19 mouse cellular contexts compared by ENCODE assay signal in the genomic region with DNA sequence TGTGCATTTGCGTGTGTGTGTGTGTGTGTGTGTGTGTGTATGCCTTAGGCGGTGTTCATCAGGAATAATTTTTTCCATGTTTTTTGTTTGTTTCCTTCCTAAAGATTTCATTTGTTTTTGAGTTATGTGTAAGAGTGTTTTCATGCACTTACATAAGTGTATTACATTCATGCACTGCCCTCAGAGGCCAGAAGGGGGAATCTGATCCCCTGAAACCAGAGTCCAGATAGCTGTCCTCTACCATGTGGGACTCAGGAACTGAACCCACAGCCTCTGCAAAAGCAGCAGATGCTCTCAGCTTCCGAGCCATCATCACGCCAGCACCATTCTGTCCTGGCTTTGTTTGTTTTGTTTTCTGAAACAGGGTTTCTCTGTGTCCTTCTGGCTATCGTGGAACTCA. TPM values are rescaled to one million over a fixed set of nuclear protein-coding genes. Genes with fewer than 3 reads are reported as not detected.
DNase-seq lines count a peak whose midpoint lies in the region; ATAC-seq and TF ChIP-seq lines count a peak whose summit lies in the region.
"Had no signal": no experiment of that assay in that cellular context is flagged by ENCODE, and none has a peak within 500 bp of the region (broad histone marks: within the 10 kb centered on the region; RNA-seq: fewer than 3 reads in every experiment).

No protein-coding gene starts in this region.

- TF ChIP-seq EP300 in liver, postnatal 0 days (IDR thresholded peaks at IDR 0.05; ENCODE audit: low read depth), result no peak

- H3K27ac ChIP-seq in liver, postnatal 0 days (ENCODE audit: low read depth), result no peak overlapping the region
- no peak overlapping the region for H3K27ac ChIP-seq in liver, embryonic 11.5 days (ENCODE audit: low read depth, low read length)
- H3K27ac ChIP-seq in embryonic facial prominence, embryonic 10.5 days (replicated peaks), result no peak overlapping the region
- H3K27ac ChIP-seq: forebrain, embryonic 12.5 days; hindbrain, embryonic 12.5 days; limb, embryonic 12.5 days; lung, embryonic 15.5 days; midbrain, embryonic 10.5 days; stomach, embryonic 15.5 days had no signal

- no peak overlapping the region for H3K4me3 ChIP-seq in liver, postnatal 0 days (ENCODE audit: low read depth, low read length)
- H3K4me3 ChIP-seq in liver, embryonic 11.5 days (ENCODE audit: low read depth, low read length), result no peak overlapping the region
- H3K4me3 ChIP-seq in embryonic facial prominence, embryonic 10.5 days, result no peak overlapping the region
- H3K4me3 ChIP-seq: forebrain, embryonic 12.5 days; hindbrain, embryonic 12.5 days; limb, embryonic 12.5 days; lung, embryonic 15.5 days; midbrain, embryonic 10.5 days; stomach, embryonic 15.5 days had no signal

- no peaks in the 10 kb centered on the region for H3K9me3 ChIP-seq in liver, postnatal 0 days (ENCODE audit: low read length)
- no peaks in the 10 kb centered on the region for H3K9me3 ChIP-seq in liver, embryonic 11.5 days (ENCODE audit: control insufficient read depth, low read length)
- H3K9me3 ChIP-seq in embryonic facial prominence, embryonic 10.5 days, result no peaks in the 10 kb centered on the region
- H3K9me3 ChIP-seq: forebrain, embryonic 12.5 days; hindbrain, embryonic 12.5 days; limb, embryonic 12.5 days; lung, embryonic 15.5 days; midbrain, embryonic 10.5 days; stomach, embryonic 15.5 days had no signal

- no peaks in the 10 kb centered on the region for H3K36me3 ChIP-seq in liver, postnatal 0 days (replicated peaks; ENCODE audit: insufficient read depth, low read length)
- H3K36me3 ChIP-seq in liver, embryonic 11.5 days (ENCODE audit: control insufficient read depth, insufficient read depth, low read length), result no peaks in the 10 kb centered on the region
- no peaks in the 10 kb centered on the region for H3K36me3 ChIP-seq in splenic B cell, adult 2 months (ENCODE audit: control insufficient read depth, insufficient read depth, low read length, poor library complexity, severe bottlenecking)
- H3K36me3 ChIP-seq in embryonic facial prominence, embryonic 10.5 days (replicated peaks), result no peaks in the 10 kb centered on the region
- H3K36me3 ChIP-seq: forebrain, embryonic 12.5 days; hindbrain, embryonic 12.5 days; limb, embryonic 12.5 days; lung, embryonic 15.5 days; midbrain, embryonic 10.5 days; stomach, embryonic 15.5 days had no signal

- no peaks in the 10 kb centered on the region; the same call in 1 of the 2 replicates for H3K4me1 ChIP-seq in liver, postnatal 0 days (ENCODE audit: insufficient read depth)
- no peaks in the 10 kb centered on the region; the same call in 1 of the 2 replicates for H3K4me1 ChIP-seq in liver, embryonic 11.5 days (replicated peaks; ENCODE audit: control insufficient read depth, insufficient read depth, low read length)
- peaks cover 29% of the 10 kb centered on the region for H3K4me1 ChIP-seq in embryonic facial prominence, embryonic 10.5 days

- peaks cover 3% of the 10 kb centered on the region; the same call in 1 of the 2 replicates for H3K27me3 ChIP-seq in liver, postnatal 0 days (ENCODE audit: insufficient read depth, low read length)
- H3K27me3 ChIP-seq in liver, embryonic 11.5 days (replicated peaks; ENCODE audit: control insufficient read depth, insufficient read depth, low read length), result peaks cover 34% of the 10 kb centered on the region
- H3K27me3 ChIP-seq in splenic B cell, adult 2 months (ENCODE audit: control insufficient read depth, insufficient read depth, low read length, poor library complexity, severe bottlenecking), result no peaks in the 10 kb centered on the region
- peaks cover 14% of the 10 kb centered on the region for H3K27me3 ChIP-seq in embryonic facial prominence, embryonic 10.5 days (replicated peaks; ENCODE audit: low read depth, poor library complexity, severe bottlenecking)
- H3K27me3 ChIP-seq: limb, embryonic 12.5 days; lung, embryonic 15.5 days; stomach, embryonic 15.5 days had no signal

- no peak for ATAC-seq in CD4-positive, CD25-positive, alpha-beta regulatory T cell, adult 4 months
- ATAC-seq in liver, postnatal 0 days, result no peak
- ATAC-seq in liver, embryonic 11.5 days (replicated peaks; ENCODE audit: low FRiP score), result no peak

- 88% methylated on average over 5 of the region's 5 CpGs for WGBS in liver, postnatal 0 days (ENCODE audit: insufficient replicate concordance)
- 84% methylated on average over 5 of the region's 5 CpGs for WGBS in liver, embryonic 11.5 days
- 89% methylated on average over 5 of the region's 5 CpGs for WGBS in embryonic facial prominence, embryonic 10.5 days

- H3K4me2 ChIP-seq in liver, postnatal 0 days (ENCODE audit: low read depth, low read length), result no peak overlapping the region
- H3K4me2 ChIP-seq in liver, embryonic 11.5 days, result no peak overlapping the region
- H3K4me2 ChIP-seq: forebrain, embryonic 12.5 days; hindbrain, embryonic 12.5 days; limb, embryonic 12.5 days; lung, embryonic 15.5 days; stomach, embryonic 15.5 days had no signal

- TF ChIP-seq CTCF in liver, postnatal 0 days (IDR thresholded peaks at IDR 0.05; ENCODE audit: low read depth), result peak; percentile 40

- peak; percentile 40 for DNase-seq in CD4-positive, CD25-positive, alpha-beta regulatory T cell, adult 2 months (ENCODE audit: low read depth, low spot score)
- no peak for DNase-seq in liver, postnatal 0 days
- DNase-seq in liver, embryonic 11.5 days (ENCODE audit: low spot score), result no peak
- peak; percentile 62 for DNase-seq in ZHBTc4 (ENCODE audit: low read depth, low spot score)
- peak; percentile 23 for DNase-seq in splenic B cell, adult 2 months (ENCODE audit: low read depth, low spot score)
- DNase-seq in embryonic facial prominence, embryonic 10.5 days (ENCODE audit: low spot score), result no peak
- no peak for DNase-seq in natural killer cell, adult 2 months (ENCODE audit: low spot score in 2 of 2)
- DNase-seq: cerebellum, adult 2 months; heart, adult 11 months; kidney, adult 18-20 months had no signal

- H3K9ac ChIP-seq in liver, postnatal 0 days (replicated peaks), result no peak overlapping the region
- H3K9ac ChIP-seq in liver, embryonic 11.5 days (ENCODE audit: low read depth, low read length), result no peak overlapping the region
- H3K9ac ChIP-seq: forebrain, embryonic 12.5 days; hindbrain, embryonic 12.5 days; limb, embryonic 12.5 days; lung, embryonic 15.5 days; stomach, embryonic 15.5 days had no signal

RNA-seq across cellular contexts. Expression of a gene that starts 4.8 kb away (rescaled TPM):
- polyA plus RNA-seq in CD4-positive, CD25-positive, alpha-beta regulatory T cell, adult 4 months (2017; shearing (Covaris generic)), result not detected
- not detected in 2 replicates for polyA plus RNA-seq in liver, postnatal 0 days (2015; fragmentation: Nextera tagmentation; extraction: Ambion mirVana)
- polyA plus RNA-seq in liver, embryonic 11.5 days (2014; fragmentation: Nextera tagmentation; extraction: Ambion mirVana), result 0.13 TPM in 1 of 2 replicates, not detected in the other
- polyA plus RNA-seq in embryonic facial prominence, embryonic 10.5 days (2016; fragmentation: Nextera tagmentation; extraction: Ambion mirVana), result 0.75 and 1.3 TPM in 2 replicates
- polyA plus RNA-seq: heart, postnatal 0 days; neural tube, embryonic 14.5 days had no signal

RNA-seq across cellular contexts. Expression of a gene that starts 8.2 kb away (rescaled TPM):
- polyA plus RNA-seq in CD4-positive, CD25-positive, alpha-beta regulatory T cell, adult 4 months (2017; shearing (Covaris generic)), result 10 to 100 TPM; 17.7 to 18.3 TPM
- 2.4 and 2.6 TPM in 2 replicates for polyA plus RNA-seq in liver, postnatal 0 days (2015; fragmentation: Nextera tagmentation; extraction: Ambion mirVana)
- 11.1 and 11.5 TPM in 2 replicates for polyA plus RNA-seq in liver, embryonic 11.5 days (2014; fragmentation: Nextera tagmentation; extraction: Ambion mirVana)
- polyA plus RNA-seq in embryonic facial prominence, embryonic 10.5 days (2016; fragmentation: Nextera tagmentation; extraction: Ambion mirVana), result 77.8 and 90.2 TPM in 2 replicates

RNA-seq across cellular contexts. Expression of a gene that starts 13.7 kb away (rescaled TPM):
- polyA plus RNA-seq in CD4-positive, CD25-positive, alpha-beta regulatory T cell, adult 4 months (2017; shearing (Covaris generic)), result 10 to 100 TPM; 28.3 to 31.4 TPM
- polyA plus RNA-seq in liver, postnatal 0 days (2015; fragmentation: Nextera tagmentation; extraction: Ambion mirVana), result 25.4 and 27.4 TPM in 2 replicates
- polyA plus RNA-seq in liver, embryonic 11.5 days (2014; fragmentation: Nextera tagmentation; extraction: Ambion mirVana), result 58.8 and 60.7 TPM in 2 replicates
- 63.2 and 66.4 TPM in 2 replicates for polyA plus RNA-seq in embryonic facial prominence, embryonic 10.5 days (2016; fragmentation: Nextera tagmentation; extraction: Ambion mirVana)

RNA-seq across cellular contexts. Expression of a gene that starts 30.5 kb away (rescaled TPM):
- 1 to 10 TPM; 1.5 to 6.7 TPM for polyA plus RNA-seq in CD4-positive, CD25-positive, alpha-beta regulatory T cell, adult 4 months (2017; shearing (Covaris generic))
- 7.3 and 7.8 TPM in 2 replicates for polyA plus RNA-seq in liver, postnatal 0 days (2015; fragmentation: Nextera tagmentation; extraction: Ambion mirVana)
- polyA plus RNA-seq in liver, embryonic 11.5 days (2014; fragmentation: Nextera tagmentation; extraction: Ambion mirVana), result 50.6 and 54.2 TPM in 2 replicates
- 55.4 and 57.6 TPM in 2 replicates for polyA plus RNA-seq in embryonic facial prominence, embryonic 10.5 days (2016; fragmentation: Nextera tagmentation; extraction: Ambion mirVana)

RNA-seq across cellular contexts. Expression of a gene that starts 33.8 kb away (rescaled TPM):
- 100 to 1,000 TPM; 336 to 432 TPM for polyA plus RNA-seq in CD4-positive, CD25-positive, alpha-beta regulatory T cell, adult 4 months (2017; shearing (Covaris generic))
- polyA plus RNA-seq in liver, postnatal 0 days (2015; fragmentation: Nextera tagmentation; extraction: Ambion mirVana), result 5.8 and 8.6 TPM in 2 replicates
- 3.9 and 4.1 TPM in 2 replicates for polyA plus RNA-seq in liver, embryonic 11.5 days (2014; fragmentation: Nextera tagmentation; extraction: Ambion mirVana)
- polyA plus RNA-seq in embryonic facial prominence, embryonic 10.5 days (2016; fragmentation: Nextera tagmentation; extraction: Ambion mirVana), result 1.1 and 1.6 TPM in 2 replicates

Comparison
In these comparisons a context has a peak if more than half of its experiments do, and no peak if none do; other contexts are left out.
1. DNase-seq: peak in CD4-positive, CD25-positive, alpha-beta regulatory T cell, adult 2 months (single experiment), ZHBTc4 (single experiment) and splenic B cell, adult 2 months (single experiment); none in liver, postnatal 0 days (single experiment), liver, embryonic 11.5 days (single experiment), embryonic facial prominence, embryonic 10.5 days (single experiment) and natural killer cell, adult 2 months (0 of 2).